15 mouse cellular contexts compared by ENCODE assay signal in the genomic region with DNA sequence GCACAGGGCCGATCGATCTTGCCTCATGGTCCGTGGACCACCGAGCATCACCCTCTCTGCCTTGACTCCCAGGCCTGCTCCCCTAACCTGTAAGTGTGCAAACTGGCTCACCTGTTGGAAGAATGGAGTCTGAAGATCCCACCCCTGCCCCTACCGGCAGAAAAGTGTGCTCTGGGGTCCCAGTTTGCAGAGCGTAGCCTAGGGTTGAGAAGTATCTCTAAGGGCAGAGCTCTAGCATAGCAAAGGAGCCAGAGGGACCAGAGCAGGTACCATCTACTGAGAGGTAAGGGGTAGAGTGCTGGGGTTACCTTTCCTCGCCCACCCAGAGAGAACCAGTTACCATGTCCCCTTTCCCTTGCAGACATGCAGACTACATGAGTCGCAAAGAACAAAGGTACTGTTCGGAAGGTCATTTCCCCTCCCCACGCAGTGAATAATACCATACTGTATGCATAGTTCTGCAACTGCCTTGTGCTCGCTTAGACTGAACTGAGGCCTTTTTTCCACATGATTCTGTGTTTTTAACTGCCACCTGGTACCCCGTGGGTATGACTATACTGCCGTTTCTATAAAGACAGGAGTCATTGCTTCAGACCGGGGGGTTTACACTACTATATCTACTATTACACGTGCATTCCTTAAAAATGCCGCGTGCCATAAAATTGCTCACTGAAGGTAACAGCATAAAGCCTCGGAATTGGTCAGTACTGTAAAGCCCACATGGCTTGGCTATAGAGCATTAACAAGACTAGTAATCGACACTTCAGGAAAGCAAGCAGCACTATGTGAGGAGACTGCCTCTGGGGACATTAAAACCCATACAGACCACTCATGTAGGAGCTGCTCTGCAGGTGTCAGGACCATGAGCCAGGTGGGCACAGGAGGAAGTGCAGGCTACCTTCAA.
DNase-seq lines count a peak whose midpoint lies in the region; ATAC-seq and TF ChIP-seq lines count a peak whose summit lies in the region.
"Had no signal": no experiment of that assay in that cellular context is flagged by ENCODE, and none has a peak within 500 bp of the region (broad histone marks: within the 10 kb centered on the region; RNA-seq: fewer than 3 reads in every experiment).

No protein-coding gene starts in this region.

- no peaks in the 10 kb centered on the region for H3K9me3 ChIP-seq in liver, postnatal 0 days (ENCODE audit: low read length)
- no peaks in the 10 kb centered on the region for H3K9me3 ChIP-seq in liver, embryonic 12.5 days (replicated peaks)
- H3K9me3 ChIP-seq: forebrain, embryonic 13.5 days; midbrain, embryonic 10.5 days had no signal

- 75% methylated on average over 19 of the region's 19 CpGs for WGBS in liver, postnatal 0 days (ENCODE audit: insufficient replicate concordance)
- WGBS in liver, embryonic 12.5 days (ENCODE audit: insufficient replicate concordance), result 76% methylated on average over 19 of the region's 19 CpGs
- 85% methylated on average over 19 of the region's 19 CpGs for WGBS in small intestine, adult 2 months

- 0 out of 2 replicates have a peak, but pooled peaks cover 6% of the 10 kb centered on the region for H3K27me3 ChIP-seq in liver, postnatal 0 days (ENCODE audit: insufficient read depth, low read length)
- no peaks in the 10 kb centered on the region for H3K27me3 ChIP-seq in liver, embryonic 12.5 days (replicated peaks)
- no peaks in the 10 kb centered on the region for H3K27me3 ChIP-seq in small intestine, adult 2 months (ENCODE audit: control insufficient read depth, insufficient read depth, low read length)
- H3K27me3 ChIP-seq: forebrain, embryonic 13.5 days had no signal

- no peak for TF ChIP-seq POLR2A in small intestine, adult 2 months (IDR thresholded peaks at IDR 0.05; ENCODE audit: low read depth, low read length)

- 0 out of 2 replicates have a peak overlapping the region, but pooled peaks have one; percentile 44 for H3K27ac ChIP-seq in liver, postnatal 0 days (ENCODE audit: low read depth)
- H3K27ac ChIP-seq in liver, embryonic 12.5 days, result no peak overlapping the region
- peak overlapping the region; percentile 33 for H3K27ac ChIP-seq in small intestine, adult 2 months (ENCODE audit: insufficient read depth, low read depth, low read length)
- H3K27ac ChIP-seq: forebrain, embryonic 13.5 days; midbrain, embryonic 10.5 days had no signal

- H3K36me3 ChIP-seq in liver, postnatal 0 days (replicated peaks; ENCODE audit: insufficient read depth, low read length), result no peaks in the 10 kb centered on the region
- no peaks in the 10 kb centered on the region for H3K36me3 ChIP-seq in liver, embryonic 12.5 days
- H3K36me3 ChIP-seq in small intestine, adult 2 months (ENCODE audit: control insufficient read depth, insufficient read depth, low read length), result no peaks in the 10 kb centered on the region
- H3K36me3 ChIP-seq: midbrain, embryonic 10.5 days had no signal

- ATAC-seq in liver, postnatal 0 days, result no peak
- no peak for ATAC-seq in liver, embryonic 12.5 days
- ATAC-seq: forebrain, embryonic 13.5 days had no signal

- no peak for TF ChIP-seq EP300 in liver, postnatal 0 days (IDR thresholded peaks at IDR 0.05; ENCODE audit: low read depth)

- TF ChIP-seq CTCF in liver, postnatal 0 days (IDR thresholded peaks at IDR 0.05; ENCODE audit: low read depth), result 0 out of 2 replicates have a peak, but pooled peaks have one; percentile 1
- TF ChIP-seq CTCF in small intestine, adult 2 months (IDR thresholded peaks at IDR 0.05; ENCODE audit: extremely low read depth, insufficient read length, insufficient replicate concordance, low read depth, low read length), result no peak

- no peak overlapping the region for H3K4me3 ChIP-seq in liver, postnatal 0 days (ENCODE audit: low read depth, low read length)
- no peak overlapping the region for H3K4me3 ChIP-seq in liver, embryonic 12.5 days
- H3K4me3 ChIP-seq in small intestine, adult 2 months (ENCODE audit: low read depth, low read length), result peak overlapping the region; percentile 44
- H3K4me3 ChIP-seq: forebrain, embryonic 13.5 days; midbrain, embryonic 10.5 days; myocyte had no signal

- peaks cover 2% of the 10 kb centered on the region; the same call in 1 of the 2 replicates for H3K4me1 ChIP-seq in liver, postnatal 0 days (ENCODE audit: insufficient read depth)
- H3K4me1 ChIP-seq in liver, embryonic 12.5 days, result peaks cover 7% of the 10 kb centered on the region
- H3K4me1 ChIP-seq in small intestine, adult 2 months (ENCODE audit: control insufficient read depth, insufficient read depth, insufficient read length, low read length), result peaks cover 10% of the 10 kb centered on the region
- H3K4me1 ChIP-seq: forebrain, embryonic 13.5 days had no signal

- peak overlapping the region; percentile 38 for H3K4me2 ChIP-seq in liver, postnatal 0 days (ENCODE audit: low read depth, low read length)
- no peak overlapping the region for H3K4me2 ChIP-seq in liver, embryonic 12.5 days
- H3K4me2 ChIP-seq: forebrain, embryonic 13.5 days had no signal

- DNase-seq in liver, postnatal 0 days, result no peak
- peak; percentile 46 for DNase-seq in CD4-positive, CD25-positive, alpha-beta regulatory T cell, adult 2 months (ENCODE audit: low read depth, low spot score)
- DNase-seq in induced T-regulatory cell, adult 2 months (ENCODE audit: low read depth), result peak; percentile 66
- DNase-seq in ovary, adult 18-20 months (ENCODE audit: low spot score), result no peak
- no peak for DNase-seq in left cerebral cortex, adult 8-10 months (ENCODE audit: low spot score in 2 of 2)
- DNase-seq in right cerebral cortex, postnatal 4 days, result no peak
- DNase-seq: adrenal gland, adult 2 months; cerebellum, adult 11-12 months; cerebellum, postnatal 25 days; lung, adult 18-20 months had no signal

- no peak overlapping the region for H3K9ac ChIP-seq in liver, postnatal 0 days (replicated peaks)
- no peak overlapping the region for H3K9ac ChIP-seq in liver, embryonic 12.5 days
- H3K9ac ChIP-seq: forebrain, embryonic 13.5 days had no signal

Comparison
In these comparisons a context has a peak if more than half of its experiments do, and no peak if none do; other contexts are left out.
1. DNase-seq: peak in CD4-positive, CD25-positive, alpha-beta regulatory T cell, adult 2 months (single experiment) and induced T-regulatory cell, adult 2 months (single experiment); none in liver, postnatal 0 days (single experiment), ovary, adult 18-20 months (single experiment), left cerebral cortex, adult 8-10 months (0 of 2) and right cerebral cortex, postnatal 4 days (single experiment).